Mouse (Mus musculus) midbrain, embryonic 16.5 days (tissue): ENCODE results near the gene Chil1. TPM values are rescaled to one million over a fixed set of nuclear protein-coding genes. Genes with fewer than 3 reads are reported as not detected.

ENCODE experiments used
- ATAC-seq: fragments of 200-750 bp; cut with Nextera tagmentation; 2 replicates; pipeline ENCODE4 v1.8.0; 2017; ENCODE audit warnings: moderate TSS enrichment
- H3K27ac ChIP-seq: fragments of 300-500 bp; sonication (generic); 2 replicates; pipeline ENCODE4 v1.5.1; 2014; ENCODE audit warnings: mild to moderate bottlenecking, low read length, mixed read lengths
- H3K27me3 ChIP-seq: fragments of 300-500 bp; sonication (generic); 2 replicates; pipeline ENCODE4 v1.6.1; 2014; ENCODE audit warnings: low read depth, low read length, mixed read lengths; ENCODE audit not compliant: control insufficient read depth, insufficient read depth
- H3K36me3 ChIP-seq: fragments of 300-500 bp; sonication (generic); 2 replicates; pipeline ENCODE4 v1.6.1; 2014; ENCODE audit warnings: mild to moderate bottlenecking, low read length, moderate library complexity, mixed read lengths; ENCODE audit not compliant: control insufficient read depth, insufficient read depth
- H3K4me1 ChIP-seq: fragments of 300-500 bp; sonication (generic); 2 replicates; pipeline ENCODE4 v1.6.1; 2014; ENCODE audit warnings: mild to moderate bottlenecking, low read length, mixed read lengths; ENCODE audit not compliant: control insufficient read depth, insufficient read depth
- H3K4me2 ChIP-seq: fragments of 300-500 bp; sonication (generic); 2 replicates; pipeline ENCODE4 v1.6.1; 2014; ENCODE audit warnings: mild to moderate bottlenecking, low read length, mixed read lengths
- H3K4me3 ChIP-seq: fragments of 300-500 bp; sonication (generic); 2 replicates; pipeline ENCODE4 v1.5.1; 2014; ENCODE audit warnings: low read depth, mild to moderate bottlenecking, low read length, moderate library complexity, mixed read lengths
- H3K9ac ChIP-seq: fragments of 300-500 bp; sonication (generic); 2 replicates; pipeline ENCODE4 v1.6.1; 2014; ENCODE audit warnings: low read depth, low read length, mixed read lengths
- H3K9me3 ChIP-seq: fragments of 300-500 bp; sonication (generic); replicated peaks from 2 replicates; pipeline ENCODE4 v1.6.1; 2014; ENCODE audit warnings: mild to moderate bottlenecking, low read length, mixed read lengths; ENCODE audit not compliant: control insufficient read depth, poor library complexity, severe bottlenecking
- WGBS: fragments of 180-500 bp; shearing (Covaris S2); extraction: QIAGEN DNeasy Blood & Tissue Kit; methylation state at CpG from one replicate; pipeline ENCODE4 v1.1.7; 2014; 5-methylcytosine and 5-hydroxymethylcytosine counted together
- polyA plus RNA-seq: library from polyadenylated mRNA; unstranded; fragments of >200 nt; fragmentation: Nextera tagmentation; extraction: Ambion mirVana; gene quantifications from 2 replicates; pipeline ENCODE4 v1.2.1, GENCODE M21; 2015

The Chil1 gene
- polyA plus RNA-seq, 1 experiment from 2014 or later: 3.9 TPM

- no peaks in the 10 kb centered on the region for H3K9me3 ChIP-seq
- WGBS: 45% methylated on average over 14 of the region's 14 CpGs
- H3K27me3 ChIP-seq: no peaks in the 10 kb centered on the region
- no peak overlapping the region for H3K9ac ChIP-seq
- H3K4me1 ChIP-seq: no peaks in the 10 kb centered on the region
- no peaks in the 10 kb centered on the region for H3K36me3 ChIP-seq
- H3K4me3 ChIP-seq: no peak overlapping the region
- H3K4me2 ChIP-seq: no peak overlapping the region
- no peak for ATAC-seq
- H3K27ac ChIP-seq: no peak overlapping the region
These were observed 14.3 kb upstream of the Chil1 start for GRCm38 (mm10) chr1:134167416-134168305.

- whole genome bisulfite sequencing: 89% methylated on average over 3 of the region's 3 CpGs
These were observed 13.4 kb upstream of the Chil1 start for GRCm38 (mm10) chr1:134168567-134168966.

GRCm38 (mm10) chr1:134168985-134169697 is 12.8 kb upstream of the Chil1 start:
- no peak for ATAC-seq

More at GRCm38 (mm10) chr1:134168567-134168966, 13.4 kb upstream of the Chil1 start:
- no peak for ATAC-seq
- Histone ChIP-seq H3K27ac (no peak overlapping the region), H3K4me2 (no peak overlapping the region), H3K4me3 (no peak overlapping the region), H3K4me1 (no peaks in the 10 kb centered on the region), H3K9ac (no peak overlapping the region), H3K36me3 (no peaks in the 10 kb centered on the region), H3K27me3 (no peaks in the 10 kb centered on the region), H3K9me3 (no peaks in the 10 kb centered on the region)

GRCm38 (mm10) chr1:134173081-134173480 is 8.9 kb upstream of the Chil1 start:
- Histone ChIP-seq H3K4me3 (no peak overlapping the region), H3K27me3 (no peaks in the 10 kb centered on the region)

More at GRCm38 (mm10) chr1:134168985-134169697, 12.8 kb upstream of the Chil1 start:
- Histone ChIP-seq H3K27ac (no peak overlapping the region), H3K4me3 (no peak overlapping the region), H3K4me2 (no peak overlapping the region), H3K9me3 (no peaks in the 10 kb centered on the region), H3K4me1 (no peaks in the 10 kb centered on the region), H3K36me3 (no peaks in the 10 kb centered on the region), H3K9ac (no peak overlapping the region), H3K27me3 (no peaks in the 10 kb centered on the region)
- whole genome bisulfite sequencing: 90% methylated on average over 8 of the region's 8 CpGs

GRCm38 (mm10) chr1:134177976-134178375 is 4.0 kb upstream of the Chil1 start:
- Histone ChIP-seq H3K36me3 (no peaks in the 10 kb centered on the region), H3K27ac (no peak overlapping the region), H3K4me1 (no peaks in the 10 kb centered on the region), H3K4me2 (no peak overlapping the region), H3K9ac (no peak overlapping the region), H3K27me3 (no peaks in the 10 kb centered on the region; the same call in 1 of the 2 replicates), H3K4me3 (no peak overlapping the region), H3K9me3 (no peaks in the 10 kb centered on the region)
- WGBS: 91% methylated on average over 5 of the region's 5 CpGs
- ATAC-seq: no peak

More at GRCm38 (mm10) chr1:134173081-134173480, 8.9 kb upstream of the Chil1 start:
- no peaks in the 10 kb centered on the region for H3K4me1 ChIP-seq
- ATAC-seq: no peak
- 57% methylated on average over 7 of the region's 7 CpGs for WGBS
- no peaks in the 10 kb centered on the region for H3K36me3 ChIP-seq
- H3K27ac ChIP-seq: no peak overlapping the region
- no peak overlapping the region for H3K4me2 ChIP-seq
- H3K9ac ChIP-seq: no peak overlapping the region
- H3K9me3 ChIP-seq: no peaks in the 10 kb centered on the region

- no peaks in the 10 kb centered on the region; the same call in 1 of the 2 replicates for H3K27me3 ChIP-seq
- no peak for ATAC-seq
- 79% methylated on average over 4 of the region's 4 CpGs for WGBS
These were observed 2.1 kb downstream of the Chil1 start for GRCm38 (mm10) chr1:134184089-134184488.

GRCm38 (mm10) chr1:134188217-134188616 is 6.2 kb downstream of the Chil1 start:
- Histone ChIP-seq H3K4me1 (peaks cover 10% of the 10 kb centered on the region; the same call in 1 of the 2 replicates), H3K36me3 (no peaks in the 10 kb centered on the region), H3K9ac (no peak overlapping the region), H3K27ac (peak overlapping the region; percentile 14), H3K4me2 (no peak overlapping the region), H3K4me3 (no peak overlapping the region), H3K27me3 (no peaks in the 10 kb centered on the region), H3K9me3 (no peaks in the 10 kb centered on the region)
- ATAC-seq: no peak; the same call in 1 of the 2 replicates
- 41% methylated on average over 5 of the region's 5 CpGs for WGBS

More at GRCm38 (mm10) chr1:134184089-134184488, 2.1 kb downstream of the Chil1 start:
- H3K4me2 ChIP-seq: no peak overlapping the region
- no peaks in the 10 kb centered on the region for H3K9me3 ChIP-seq
- no peaks in the 10 kb centered on the region for H3K36me3 ChIP-seq
- no peak overlapping the region for H3K4me3 ChIP-seq
- peaks cover 10% of the 10 kb centered on the region; the same call in 1 of the 2 replicates for H3K4me1 ChIP-seq
- no peak overlapping the region for H3K9ac ChIP-seq
- H3K27ac ChIP-seq: no peak overlapping the region

GRCm38 (mm10) chr1:134188989-134189729 is 7.2 kb downstream of the Chil1 start:
- Histone ChIP-seq H3K9ac (no peak overlapping the region), H3K36me3 (no peaks in the 10 kb centered on the region), H3K4me3 (no peak overlapping the region), H3K9me3 (no peaks in the 10 kb centered on the region), H3K4me1 (peaks cover 10% of the 10 kb centered on the region; the same call in 1 of the 2 replicates), H3K27me3 (no peaks in the 10 kb centered on the region), H3K4me2 (no peak overlapping the region), H3K27ac (peak overlapping the region; percentile 14)
- WGBS: 24% methylated on average over 12 of the region's 12 CpGs
- ATAC-seq: peak; percentile 59
